Mouse (Mus musculus) heart, postnatal 0 days (tissue): Measurements from ENCODE around the gene Tmem39b. TPM values are rescaled to one million over a fixed set of nuclear protein-coding genes. Genes with fewer than 3 reads are reported as not detected.

Experiments used
- ATAC-seq: fragments of 200-750 bp; cut with Nextera tagmentation; 2 replicates; pipeline ENCODE4 v1.8.0; 2017; ENCODE audit warnings: low read depth, moderate number of reproducible peaks, moderate library complexity; ENCODE audit not compliant: insufficient read depth
- DNase-seq: peaks from one replicate; pipeline ENCODE4 v3.0.0-alpha.2; 2016; ENCODE audit warnings: low spot score
- H3K27ac ChIP-seq: fragments of 300-500 bp; sonication (generic); 2 replicates; pipeline ENCODE4 v1.5.1; 2014; ENCODE audit warnings: low read depth, mild to moderate bottlenecking
- H3K27me3 ChIP-seq: fragments of 300-500 bp; sonication (generic); 2 replicates; pipeline ENCODE4 v1.6.1; 2014; ENCODE audit warnings: low read length, mixed read lengths; ENCODE audit not compliant: control insufficient read depth, insufficient read depth
- H3K36me3 ChIP-seq: fragments of 300-500 bp; sonication (generic); replicated peaks from 2 replicates; pipeline ENCODE4 v1.6.1; 2014; ENCODE audit warnings: low read length, mixed read lengths; ENCODE audit not compliant: control insufficient read depth, insufficient read depth
- H3K4me1 ChIP-seq: fragments of 300-500 bp; sonication (generic); 2 replicates; pipeline ENCODE4 v1.6.1; 2014; ENCODE audit warnings: antibody characterized with exemption; ENCODE audit not compliant: control insufficient read depth, insufficient read depth
- H3K4me2 ChIP-seq: fragments of 300-500 bp; sonication (generic); 2 replicates; pipeline ENCODE4 v1.6.1; 2014; ENCODE audit warnings: low read depth, mild to moderate bottlenecking, low read length, moderate library complexity
- H3K4me3 ChIP-seq: fragments of 300-500 bp; sonication (generic); 2 replicates; pipeline ENCODE4 v1.5.1; 2014; ENCODE audit warnings: low read depth, low read length
- H3K9ac ChIP-seq: fragments of 300-500 bp; sonication (generic); replicated peaks from 2 replicates; pipeline ENCODE4 v1.6.1; 2014; ENCODE audit warnings: low read depth, low read length, mixed read lengths
- H3K9me3 ChIP-seq: fragments of 300-500 bp; sonication (generic); replicated peaks from 2 replicates; pipeline ENCODE4 v1.6.1; 2016; ENCODE audit warnings: low read length; ENCODE audit not compliant: control insufficient read depth
- CTCF ChIP-seq: IDR thresholded peaks from 2 replicates; pipeline ENCODE4 v1.5.1; 2016; ENCODE audit warnings: antibody characterized with exemption, control low read depth, low read depth
- EP300 ChIP-seq: IDR thresholded peaks from 2 replicates; pipeline ENCODE4 v1.6.1; 2016; ENCODE audit warnings: antibody characterized with exemption, low read depth
- WGBS: fragments of 180-500 bp; shearing (Covaris S2); extraction: QIAGEN DNeasy Blood & Tissue Kit; methylation state at CpG from one replicate; pipeline ENCODE4 v1.1.7; 2014; 5-methylcytosine and 5-hydroxymethylcytosine counted together
- polyA plus RNA-seq: library from polyadenylated mRNA; unstranded; fragments of >200 nt; fragmentation: Nextera tagmentation; extraction: Ambion mirVana; gene quantifications from 2 replicates; pipeline ENCODE4 v1.2.1, GENCODE M21; 2015
- total RNA-seq: library from RNA; depleted of rRNA; stranded (reverse); fragments of >200 nt; gene quantifications from 2 replicates; pipeline ENCODE4 v1.2.3, GENCODE M21; 2014; ENCODE audit warnings: low replicate concordance; rRNA removed

The Tmem39b gene
- total RNA-seq: 3.6 and 11.8 TPM in 2 replicates
- 3.9 and 4.1 TPM in 2 replicates for polyA plus RNA-seq

- Histone ChIP-seq H3K27ac (peak within 1 kb of the TSS; percentile 62), H3K9me3 (no peaks in the 10 kb centered on the region), H3K27me3 (no peaks in the 10 kb centered on the region), H3K4me1 (no peaks in the 10 kb centered on the region), H3K4me3 (peak within 1 kb of the TSS; percentile 75), H3K9ac (peak within 1 kb of the TSS; percentile 71), H3K4me2 (peak within 1 kb of the TSS; percentile 84), H3K36me3 (peaks cover 22% of the 10 kb centered on the region)
- peak; percentile 92 for ATAC-seq
- DNase-seq: peak; percentile 94
- WGBS: under 1% methylated on average over 54 of the region's 57 CpGs
- TF ChIP-seq CTCF (no peak), EP300 (peak; percentile 74; the same call in 1 of the 2 replicates)
These were observed at the start of gene Tmem39b for GRCm38 (mm10) chr4:129696158-129696985. Gene Tmem39b, minus strand, starts transcription at chr4:129696838.

DNA sequence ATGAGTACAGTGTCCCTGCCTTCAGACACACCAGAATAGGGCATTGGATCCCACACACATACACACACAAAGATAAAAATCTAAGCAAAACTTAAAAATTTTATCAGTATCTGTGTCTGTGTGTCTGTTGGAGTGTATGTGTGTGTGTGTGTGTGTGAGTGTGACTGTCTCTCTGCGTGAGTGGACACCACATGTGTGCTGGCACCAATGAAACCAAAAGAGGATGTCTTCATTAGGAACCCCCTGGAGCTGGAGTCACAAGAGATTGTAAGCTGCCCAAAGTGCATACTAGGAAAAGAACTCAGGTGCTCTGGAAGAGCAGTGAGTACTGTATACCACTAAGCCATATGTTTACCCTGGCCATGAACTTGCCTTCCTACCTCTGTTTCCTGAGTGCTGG, 49.5 kb upstream of the Tmem39b start:
- DNase-seq (no peak), ATAC-seq (no peak)
- WGBS: 68% methylated on average over 1 of the region's 1 CpGs
- no peak overlapping the region for H3K4me3 ChIP-seq
- no peak overlapping the region for H3K9ac ChIP-seq
- no peaks in the 10 kb centered on the region for H3K36me3 ChIP-seq
- H3K9me3 ChIP-seq: no peaks in the 10 kb centered on the region
- no peak overlapping the region for H3K27ac ChIP-seq
- peaks cover 7% of the 10 kb centered on the region; the same call in 1 of the 2 replicates for H3K4me1 ChIP-seq
- TF ChIP-seq CTCF: no peak
- TF ChIP-seq EP300: no peak
- no peaks in the 10 kb centered on the region for H3K27me3 ChIP-seq
- no peak overlapping the region for H3K4me2 ChIP-seq

DNA sequence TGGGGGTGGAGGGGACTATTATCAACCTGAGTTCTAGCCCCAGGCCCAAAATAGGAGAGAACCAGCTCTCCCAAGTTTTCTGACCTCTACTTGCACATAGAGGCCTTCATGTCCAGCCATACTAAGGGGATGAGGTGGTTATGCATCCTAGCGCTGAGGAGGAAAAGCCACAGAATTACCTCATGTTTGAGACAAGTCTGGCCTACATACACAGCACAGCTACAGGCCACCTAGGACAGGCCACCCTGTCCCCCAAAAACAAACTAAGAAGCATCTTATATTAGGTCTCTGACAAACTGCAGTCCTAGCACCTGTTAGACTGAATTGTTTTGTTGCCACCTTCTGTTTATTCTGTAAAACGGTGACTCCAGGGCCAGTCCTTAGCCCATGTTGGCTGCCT, 46.9 kb upstream of the Tmem39b start:
- peak overlapping the region; percentile 99 for H3K27ac ChIP-seq

GRCm38 (mm10) chr4:129743010-129743390, 46.4 kb upstream of the Tmem39b start:
- H3K36me3 ChIP-seq: no peaks in the 10 kb centered on the region
- no peak for TF ChIP-seq EP300
- no peak for TF ChIP-seq CTCF
- DNase-seq: peak; percentile 33
- H3K9ac ChIP-seq: peak overlapping the region; percentile 80
- 12% methylated on average over 7 of the region's 7 CpGs for WGBS
- H3K4me3 ChIP-seq: peak overlapping the region; percentile 82
- ATAC-seq: no peak
- H3K9me3 ChIP-seq: no peaks in the 10 kb centered on the region
- H3K4me2 ChIP-seq: peak overlapping the region; percentile 67
- peak overlapping the region; percentile 99 for H3K27ac ChIP-seq
- H3K4me1 ChIP-seq: peaks cover 23% of the 10 kb centered on the region
- H3K27me3 ChIP-seq: no peaks in the 10 kb centered on the region

More for the DNA sequence above, 46.9 kb upstream of the Tmem39b start:
- 0 out of 2 replicates have a peak overlapping the region, but pooled peaks have one; percentile 80 for H3K9ac ChIP-seq
- WGBS: 48% methylated on average over 2 of the region's 2 CpGs
- ATAC-seq (no peak), DNase-seq (no peak)
- 0 out of 2 replicates have a peak overlapping the region, but pooled peaks have one; percentile 67 for H3K4me2 ChIP-seq
- H3K9me3 ChIP-seq: no peaks in the 10 kb centered on the region
- H3K36me3 ChIP-seq: no peaks in the 10 kb centered on the region
- H3K27me3 ChIP-seq: no peaks in the 10 kb centered on the region
- H3K4me3 ChIP-seq: peak overlapping the region; percentile 82; the same call in 1 of the 2 replicates
- peaks cover 23% of the 10 kb centered on the region for H3K4me1 ChIP-seq
- TF ChIP-seq EP300: no peak
- TF ChIP-seq CTCF: no peak

- no peaks in the 10 kb centered on the region for H3K27me3 ChIP-seq
- under 1% methylated on average over 47 of the region's 76 CpGs for WGBS
- H3K9me3 ChIP-seq: no peaks in the 10 kb centered on the region
- peaks cover 23% of the 10 kb centered on the region for H3K4me1 ChIP-seq
- peak within 1 kb of the TSS; percentile 95 for H3K9ac ChIP-seq
- DNase-seq (peak; percentile 99), ATAC-seq (peak; percentile 94)
- peak within 1 kb of the TSS; percentile 82 for H3K4me3 ChIP-seq
- no peaks in the 10 kb centered on the region for H3K36me3 ChIP-seq
- peak within 1 kb of the TSS; percentile 88 for H3K4me2 ChIP-seq
- peak within 1 kb of the TSS; percentile 99 for H3K27ac ChIP-seq
- TF ChIP-seq CTCF: no peak
- TF ChIP-seq EP300: peak; percentile 94
These were observed 45.8 kb upstream of the Tmem39b start, which contains the start of gene Khdrbs1 for GRCm38 (mm10) chr4:129742232-129743009. Gene Khdrbs1, minus strand, starts transcription at chr4:129742303.
